Comparison of ENCODE assay signal across 8 mouse cellular contexts in the genomic region with DNA sequence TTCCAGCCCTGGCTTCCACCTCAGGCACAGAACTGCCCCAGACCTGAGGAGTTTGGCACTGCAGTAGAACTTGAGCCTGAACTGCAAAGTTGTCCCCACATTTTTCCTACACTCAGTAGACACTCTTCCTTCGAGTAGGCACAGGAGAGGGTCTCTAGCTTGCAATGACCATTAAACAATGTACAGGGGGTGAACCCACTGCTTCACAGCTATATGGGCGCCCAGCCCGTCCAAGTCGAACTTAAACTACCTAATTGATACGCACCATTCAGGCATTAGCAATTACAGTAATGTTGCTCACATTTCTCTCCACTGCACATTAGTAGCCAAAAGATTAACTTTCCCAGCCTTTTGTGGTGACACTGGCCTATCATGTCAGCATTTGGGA. TPM values are rescaled to one million over a fixed set of nuclear protein-coding genes. Genes with fewer than 3 reads are reported as not detected.
DNase-seq lines count a peak whose midpoint lies in the region; ATAC-seq and TF ChIP-seq lines count a peak whose summit lies in the region.

No protein-coding gene starts in this region.

- H3K4me2 ChIP-seq in forebrain, embryonic 15.5 days (replicated peaks) = peak overlapping the region; percentile 70
- peak overlapping the region; percentile 61; the same call in 1 of the 2 replicates for H3K4me2 ChIP-seq in liver, embryonic 16.5 days (ENCODE audit: low read depth, low read length)

- H3K4me1 ChIP-seq in heart, embryonic 10.5 days = peaks cover 7% of the 10 kb centered on the region; the same call in 1 of the 2 replicates
- peaks cover 16% of the 10 kb centered on the region for H3K4me1 ChIP-seq in forebrain, embryonic 15.5 days
- H3K4me1 ChIP-seq in liver, embryonic 16.5 days (ENCODE audit: control insufficient read depth, low read depth, low read length) = no peaks in the 10 kb centered on the region

- H3ac ChIP-seq in C2C12 (ENCODE audit: control insufficient read depth, insufficient read length, low read depth) = no peak overlapping the region

- peaks cover 12% of the 10 kb centered on the region for H3K79me3 ChIP-seq in C2C12 (ENCODE audit: low read depth)

- H3K27me3 ChIP-seq in heart, embryonic 10.5 days (ENCODE audit: insufficient read depth, poor library complexity, severe bottlenecking) = no peaks in the 10 kb centered on the region
- H3K27me3 ChIP-seq in C2C12 (ENCODE audit: control insufficient read depth, insufficient read depth, insufficient read length) = no peaks in the 10 kb centered on the region
- no peaks in the 10 kb centered on the region for H3K27me3 ChIP-seq in forebrain, embryonic 15.5 days
- H3K27me3 ChIP-seq in liver, embryonic 16.5 days (ENCODE audit: control insufficient read depth, insufficient read depth, low read depth, low read length) = no peaks in the 10 kb centered on the region

- peak overlapping the region; percentile 93; the same call in 1 of the 2 replicates for H3K27ac ChIP-seq in heart, embryonic 10.5 days
- H3K27ac ChIP-seq in forebrain, embryonic 15.5 days (replicated peaks) = peak overlapping the region; percentile 87
- no peak overlapping the region for H3K27ac ChIP-seq in liver, embryonic 16.5 days (ENCODE audit: low read length)

- DNase-seq in heart, embryonic 10.5 days (ENCODE audit: low spot score) = no peak
- DNase-seq in heart, adult 9 months (ENCODE audit: low spot score in 2 of 2) = no peak
- DNase-seq in retina, embryonic 14.5 days (ENCODE audit: low spot score) = no peak
- no peak for DNase-seq in ovary, adult 18-20 months (ENCODE audit: low spot score)

- H3K36me3 ChIP-seq in heart, embryonic 10.5 days = peaks cover 14% of the 10 kb centered on the region
- no peaks in the 10 kb centered on the region for H3K36me3 ChIP-seq in C2C12 (ENCODE audit: control insufficient read depth, insufficient read depth)
- H3K36me3 ChIP-seq in forebrain, embryonic 15.5 days = peaks cover 7% of the 10 kb centered on the region
- no peaks in the 10 kb centered on the region for H3K36me3 ChIP-seq in liver, embryonic 16.5 days (ENCODE audit: control insufficient read depth, insufficient read depth)

- peaks cover 44% of the 10 kb centered on the region for H3K79me2 ChIP-seq in C2C12 (ENCODE audit: control insufficient read depth, insufficient read depth)

- ATAC-seq in forebrain, embryonic 15.5 days (replicated peaks) = no peak
- no peak for ATAC-seq in liver, embryonic 16.5 days (ENCODE audit: low read depth)
- ATAC-seq in granulocyte monocyte progenitor cell, adult 5-6 weeks (replicated peaks; ENCODE audit: poor library complexity, severe bottlenecking) = no peak

- 64% methylated on average over 5 of the region's 5 CpGs for WGBS in heart, embryonic 10.5 days
- 66% methylated on average over 5 of the region's 5 CpGs for WGBS in forebrain, embryonic 15.5 days
- 49% methylated on average over 5 of the region's 5 CpGs for WGBS in liver, embryonic 16.5 days (ENCODE audit: insufficient replicate concordance)

- TF ChIP-seq CTCF in C2C12 (IDR thresholded peaks at IDR 0.05; ENCODE audit: control insufficient read depth, insufficient read depth, insufficient read length) = no peak

- peak overlapping the region; percentile 84 for H3K4me3 ChIP-seq in heart, embryonic 10.5 days
- peak overlapping the region; percentile 72 for H3K4me3 ChIP-seq in C2C12 (ENCODE audit: insufficient read depth, poor library complexity, severe bottlenecking)
- H3K4me3 ChIP-seq in forebrain, embryonic 15.5 days = peak overlapping the region; percentile 56
- H3K4me3 ChIP-seq in liver, embryonic 16.5 days (ENCODE audit: low read depth, low read length) = peak overlapping the region; percentile 70

- H3K9me3 ChIP-seq in heart, embryonic 10.5 days = peaks cover 6% of the 10 kb centered on the region
- H3K9me3 ChIP-seq in forebrain, embryonic 15.5 days = peaks cover 9% of the 10 kb centered on the region
- no peaks in the 10 kb centered on the region for H3K9me3 ChIP-seq in liver, embryonic 16.5 days (replicated peaks; ENCODE audit: control insufficient read depth, low read length)

- H3K9ac ChIP-seq in forebrain, embryonic 15.5 days (replicated peaks) = no peak overlapping the region
- H3K9ac ChIP-seq in liver, embryonic 16.5 days (ENCODE audit: low read depth, low read length) = no peak overlapping the region

TF ChIP-seq in C2C12, 6 proteins besides CTCF, POLR2A, EP300 and RAD21:
- TF ChIP-seq MAX (IDR thresholded peaks at IDR 0.05) (no peak), CEBPB (IDR thresholded peaks at IDR 0.05; ENCODE audit: low read depth) (no peak), MYOD1 (IDR thresholded peaks at IDR 0.05; ENCODE audit: control insufficient read depth, insufficient read length, low read depth) (no peak), FOSL1 (IDR thresholded peaks at IDR 0.05; ENCODE audit: insufficient read depth, low read length, poor library complexity, severe bottlenecking) (no peak), MYOG (IDR thresholded peaks at IDR 0.05; ENCODE audit: control insufficient read depth, extremely low read depth, insufficient read length) (no peak), USF1 (IDR thresholded peaks at IDR 0.05; ENCODE audit: low read depth) (no peak)

RNA-seq across cellular contexts. Expression of gene Zfp938, which starts 0.3 kb away (rescaled TPM):
- polyA plus RNA-seq in heart, embryonic 10.5 days (2016; fragmentation: Nextera tagmentation; extraction: Ambion mirVana) = 11.7 and 13.7 TPM in 2 replicates
- 2.2 TPM for polyA plus RNA-seq in C2C12 (2012; fragmentation: generic; extraction: Trizol)
- 22.5 and 23.1 TPM in 2 replicates for polyA plus RNA-seq in forebrain, embryonic 15.5 days (2015; fragmentation: Nextera tagmentation; extraction: Ambion mirVana)
- polyA plus RNA-seq in liver, embryonic 16.5 days (2015; fragmentation: Nextera tagmentation; extraction: Ambion mirVana) = 2.0 and 2.4 TPM in 2 replicates
- total RNA-seq in granulocyte monocyte progenitor cell, adult 5-6 weeks (2014; fragmentation: Nextera tagmentation) = 6.5 and 7.7 TPM in 2 replicates
- 5.8 and 5.9 TPM in 2 replicates for total RNA-seq in granulocyte monocyte progenitor cell, adult 5-6 weeks (2017)
